Mouse (Mus musculus) intestine, embryonic 16.5 days (tissue): ENCODE data around the gene Cux2. TPM values are rescaled to one million over a fixed set of nuclear protein-coding genes. Genes with fewer than 3 reads are reported as not detected.

ENCODE experiments used
- ATAC-seq: fragments of 200-750 bp; cut with Nextera tagmentation; 2 replicates; pipeline ENCODE4 v1.8.0; 2017; ENCODE audit warnings: moderate TSS enrichment, moderate library complexity
- H3K27ac ChIP-seq: fragments of 300-500 bp; sonication (generic); 2 replicates; pipeline ENCODE4 v1.5.1; 2014; ENCODE audit warnings: mild to moderate bottlenecking, low read length
- H3K27me3 ChIP-seq: fragments of 300-500 bp; sonication (generic); replicated peaks from 2 replicates; pipeline ENCODE4 v1.6.1; 2014; ENCODE audit warnings: low read length, control low read depth, mixed read lengths; ENCODE audit not compliant: control insufficient read depth, insufficient read depth
- H3K36me3 ChIP-seq: fragments of 300-500 bp; sonication (generic); 2 replicates; pipeline ENCODE4 v1.6.1; 2014; ENCODE audit warnings: low read length, control low read depth; ENCODE audit not compliant: control insufficient read depth, insufficient read depth
- H3K4me1 ChIP-seq: fragments of 300-500 bp; sonication (generic); 2 replicates; pipeline ENCODE4 v1.6.1; 2014; ENCODE audit warnings: low read length, control low read depth, mixed read lengths; ENCODE audit not compliant: control insufficient read depth, insufficient read depth
- H3K4me2 ChIP-seq: fragments of 300-500 bp; sonication (generic); 2 replicates; pipeline ENCODE4 v1.6.1; 2014; ENCODE audit warnings: low read depth, low read length, control low read depth
- H3K4me3 ChIP-seq: fragments of 300-500 bp; sonication (generic); 2 replicates; pipeline ENCODE4 v1.5.1; 2014; ENCODE audit warnings: mild to moderate bottlenecking, low read length
- H3K9ac ChIP-seq: fragments of 300-500 bp; sonication (generic); 2 replicates; pipeline ENCODE4 v1.6.1; 2014; ENCODE audit warnings: low read depth, low read length
- H3K9me3 ChIP-seq: fragments of 300-500 bp; sonication (generic); 2 replicates; pipeline ENCODE4 v1.6.1; 2016; ENCODE audit warnings: low read length, control low read depth; ENCODE audit not compliant: control insufficient read depth
- WGBS: fragments of 180-500 bp; shearing (Covaris S2); extraction: QIAGEN DNeasy Blood & Tissue Kit; methylation state at CpG from one replicate; pipeline ENCODE4 v1.1.7; 2014; 5-methylcytosine and 5-hydroxymethylcytosine counted together
- polyA plus RNA-seq: library from polyadenylated mRNA; unstranded; fragments of >200 nt; fragmentation: Nextera tagmentation; extraction: Ambion mirVana; gene quantifications from 2 replicates; pipeline ENCODE4 v1.2.1, GENCODE M21; 2015

The Cux2 gene
- polyA plus RNA-seq, 1 experiment from 2014 or later: 4.8 TPM

- WGBS: 70% methylated on average over 19 of the region's 19 CpGs
- H3K4me3 ChIP-seq: no peak overlapping the region
These were observed 17.3 kb downstream of the Cux2 start for GRCm38 (mm10) chr5:122032471-122033166.

GRCm38 (mm10) chr5:122031146-122031545, 18.8 kb downstream of the Cux2 start:
- Histone ChIP-seq H3K4me1 (no peaks in the 10 kb centered on the region; the same call in 1 of the 2 replicates), H3K4me2 (no peak overlapping the region), H3K27me3 (no peaks in the 10 kb centered on the region), H3K36me3 (no peaks in the 10 kb centered on the region), H3K27ac (no peak overlapping the region), H3K9me3 (0 out of 2 replicates have a peak, but pooled peaks cover 2% of the 10 kb centered on the region), H3K4me3 (no peak overlapping the region), H3K9ac (no peak overlapping the region)
- WGBS: 60% methylated on average over 12 of the region's 12 CpGs
- peak; percentile 18; the same call in 1 of the 2 replicates for ATAC-seq

More at GRCm38 (mm10) chr5:122032471-122033166, 17.3 kb downstream of the Cux2 start:
- H3K27me3 ChIP-seq: no peaks in the 10 kb centered on the region
- H3K9me3 ChIP-seq: peaks cover 5% of the 10 kb centered on the region; the same call in 1 of the 2 replicates
- H3K27ac ChIP-seq: no peak overlapping the region
- no peaks in the 10 kb centered on the region; the same call in 1 of the 2 replicates for H3K4me1 ChIP-seq
- ATAC-seq: no peak
- no peak overlapping the region for H3K4me2 ChIP-seq
- H3K9ac ChIP-seq: no peak overlapping the region
- peaks cover 3% of the 10 kb centered on the region; the same call in 1 of the 2 replicates for H3K36me3 ChIP-seq

GRCm38 (mm10) chr5:122030640-122031039, 19.3 kb downstream of the Cux2 start:
- no peak overlapping the region for H3K27ac ChIP-seq
- no peak overlapping the region for H3K4me3 ChIP-seq
- peak; percentile 13; the same call in 1 of the 2 replicates for ATAC-seq

GRCm38 (mm10) chr5:122026771-122027170, 23.1 kb downstream of the Cux2 start:
- Histone ChIP-seq H3K9me3 (no peaks in the 10 kb centered on the region; the same call in 1 of the 2 replicates), H3K4me2 (no peak overlapping the region), H3K4me1 (no peaks in the 10 kb centered on the region; the same call in 1 of the 2 replicates), H3K9ac (no peak overlapping the region), H3K36me3 (no peaks in the 10 kb centered on the region), H3K4me3 (no peak overlapping the region), H3K27me3 (no peaks in the 10 kb centered on the region), H3K27ac (no peak overlapping the region)
- WGBS: 73% methylated on average over 9 of the region's 9 CpGs
- 0 out of 2 replicates have a peak, but pooled peaks have one; percentile 31 for ATAC-seq

More at GRCm38 (mm10) chr5:122030640-122031039, 19.3 kb downstream of the Cux2 start:
- no peaks in the 10 kb centered on the region for H3K36me3 ChIP-seq
- no peaks in the 10 kb centered on the region; the same call in 1 of the 2 replicates for H3K4me1 ChIP-seq
- no peak overlapping the region for H3K9ac ChIP-seq
- H3K9me3 ChIP-seq: no peaks in the 10 kb centered on the region
- 48% methylated on average over 11 of the region's 11 CpGs for WGBS
- no peaks in the 10 kb centered on the region for H3K27me3 ChIP-seq
- no peak overlapping the region for H3K4me2 ChIP-seq

GRCm38 (mm10) chr5:122026284-122026683, 23.6 kb downstream of the Cux2 start:
- H3K4me2 ChIP-seq: no peak overlapping the region
- H3K9ac ChIP-seq: no peak overlapping the region
- no peaks in the 10 kb centered on the region; the same call in 1 of the 2 replicates for H3K4me1 ChIP-seq
- H3K27ac ChIP-seq: no peak overlapping the region
- H3K36me3 ChIP-seq: no peaks in the 10 kb centered on the region
- no peak for ATAC-seq
- no peaks in the 10 kb centered on the region; the same call in 1 of the 2 replicates for H3K9me3 ChIP-seq
- no peaks in the 10 kb centered on the region for H3K27me3 ChIP-seq
- no peak overlapping the region for H3K4me3 ChIP-seq
- 43% methylated on average over 7 of the region's 7 CpGs for WGBS

- Histone ChIP-seq H3K9ac (no peak overlapping the region), H3K9me3 (no peaks in the 10 kb centered on the region; the same call in 1 of the 2 replicates), H3K4me1 (no peaks in the 10 kb centered on the region), H3K27ac (no peak overlapping the region), H3K4me2 (no peak overlapping the region), H3K36me3 (no peaks in the 10 kb centered on the region), H3K4me3 (no peak overlapping the region), H3K27me3 (no peaks in the 10 kb centered on the region)
- ATAC-seq: no peak
- WGBS: 92% methylated on average over 11 of the region's 11 CpGs
These were observed 24.8 kb downstream of the Cux2 start for GRCm38 (mm10) chr5:122025117-122025516.

GRCm38 (mm10) chr5:122019288-122019687, 30.6 kb downstream of the Cux2 start:
- Histone ChIP-seq H3K9me3 (no peaks in the 10 kb centered on the region; the same call in 1 of the 2 replicates), H3K4me2 (no peak overlapping the region), H3K27me3 (no peaks in the 10 kb centered on the region), H3K9ac (no peak overlapping the region), H3K27ac (no peak overlapping the region), H3K4me1 (peaks cover 5% of the 10 kb centered on the region), H3K4me3 (no peak overlapping the region), H3K36me3 (no peaks in the 10 kb centered on the region)
- no peak for ATAC-seq
- WGBS: 61% methylated on average over 17 of the region's 17 CpGs

- Histone ChIP-seq H3K36me3 (no peaks in the 10 kb centered on the region), H3K4me1 (peaks cover 5% of the 10 kb centered on the region)
- WGBS: 33% methylated on average over 9 of the region's 9 CpGs
These were observed 32.1 kb downstream of the Cux2 start for GRCm38 (mm10) chr5:122017778-122018177.

GRCm38 (mm10) chr5:122017269-122017668, 32.6 kb downstream of the Cux2 start:
- ATAC-seq: no peak
- Histone ChIP-seq H3K4me2 (no peak overlapping the region), H3K27ac (no peak overlapping the region), H3K9me3 (no peaks in the 10 kb centered on the region), H3K4me1 (peaks cover 5% of the 10 kb centered on the region), H3K4me3 (no peak overlapping the region), H3K36me3 (no peaks in the 10 kb centered on the region), H3K9ac (no peak overlapping the region), H3K27me3 (no peaks in the 10 kb centered on the region)
- 49% methylated on average over 13 of the region's 13 CpGs for WGBS

More at GRCm38 (mm10) chr5:122017778-122018177, 32.1 kb downstream of the Cux2 start:
- H3K4me3 ChIP-seq: no peak overlapping the region
- ATAC-seq: no peak
- no peak overlapping the region for H3K9ac ChIP-seq
- no peak overlapping the region for H3K4me2 ChIP-seq
- H3K27ac ChIP-seq: no peak overlapping the region
- no peaks in the 10 kb centered on the region for H3K27me3 ChIP-seq
- H3K9me3 ChIP-seq: no peaks in the 10 kb centered on the region; the same call in 1 of the 2 replicates
